Mouse (Mus musculus): ENCODE measurements around the gene Pacsin2.

DNA sequence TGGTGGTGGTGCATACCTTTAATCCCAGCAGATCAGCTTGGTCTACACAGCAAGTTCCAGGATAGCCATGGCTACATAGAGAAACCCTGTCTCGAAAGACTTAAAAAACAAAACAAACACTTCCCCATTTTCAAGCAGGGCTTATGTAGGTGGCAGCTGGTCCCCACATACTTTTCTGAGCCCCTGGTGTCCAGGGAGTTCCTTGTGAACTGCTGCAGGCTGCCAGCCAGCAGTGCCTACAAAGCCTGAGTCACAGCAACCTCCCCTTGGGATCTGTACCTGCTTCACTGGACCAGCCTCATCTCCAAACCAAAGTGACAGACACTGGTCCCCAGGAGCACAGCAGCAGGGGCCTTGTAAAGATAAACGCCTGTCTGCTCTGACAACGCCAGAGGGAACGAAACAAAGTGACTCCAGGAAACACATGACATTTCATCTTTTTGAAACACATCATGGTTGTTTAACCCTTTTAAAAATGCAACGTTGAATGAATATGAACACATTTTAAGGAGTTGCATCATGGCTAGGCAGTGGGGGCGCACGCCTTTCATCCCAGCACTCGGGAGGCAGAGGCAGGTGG lies 18.3 kb upstream of the Pacsin2 start:
- TF ChIP-seq CTCF (IDR thresholded peaks at IDR 0.05; ENCODE audit: control insufficient read depth, insufficient read depth, insufficient replicate concordance, low read depth, low read length) (no peak), POLR2A (IDR thresholded peaks at IDR 0.05; ENCODE audit: control insufficient read depth, low read depth, low read length) (no peak)
